Mouse (Mus musculus): ENCODE measurements around the gene Gm49405.

DNA sequence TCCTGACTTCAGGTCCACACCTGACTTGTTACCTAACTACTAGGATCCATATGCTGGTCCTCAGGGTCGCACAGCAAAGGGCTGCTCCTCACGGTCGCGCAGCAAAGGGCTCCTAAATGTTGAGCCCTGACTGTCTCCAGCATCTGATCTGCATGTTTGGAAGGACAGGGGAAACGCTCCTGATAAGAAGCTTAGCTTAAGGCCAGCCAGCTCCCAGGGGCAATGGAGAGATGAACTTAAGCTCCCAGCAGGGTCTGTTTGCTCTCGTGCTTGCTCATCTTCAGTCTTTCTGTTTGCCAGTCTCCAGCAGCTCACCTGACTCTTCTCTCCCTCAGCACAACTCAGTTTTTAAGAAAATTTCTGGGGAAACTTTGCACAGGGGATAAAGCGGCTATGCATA, 32.2 kb downstream of the Gm49405 start:
- TF ChIP-seq EP300 (IDR thresholded peaks at IDR 0.05) = no peak
- TF ChIP-seq CTCF (IDR thresholded peaks at IDR 0.05) = no peak
